In genomic region chr1:64448090-64448489, GRCm38 (mm10) we compare ENCODE assay signal across 9 mouse cellular contexts.
DNase-seq lines count a peak whose midpoint lies in the region; ATAC-seq and TF ChIP-seq lines count a peak whose summit lies in the region.
"Had no signal": no experiment of that assay in that cellular context is flagged by ENCODE, and none has a peak within 500 bp of the region (broad histone marks: within the 10 kb centered on the region; RNA-seq: fewer than 3 reads in every experiment).

No protein-coding gene starts in this region.

- peak overlapping the region; percentile 58 for H3K27ac ChIP-seq in layer of hippocampus, adult 2 months
- H3K27ac ChIP-seq: macrophage had no signal

- peak; percentile 75 for ATAC-seq in megakaryocyte, adult 5-6 weeks (ENCODE audit: poor library complexity, severe bottlenecking)

- H3K27me3 ChIP-seq in splenic B cell, adult 2 months (ENCODE audit: control insufficient read depth, insufficient read depth, low read length, poor library complexity, severe bottlenecking) = no peaks in the 10 kb centered on the region

- TF ChIP-seq CTCF in layer of hippocampus, adult 2 months (conservative IDR thresholded peaks at IDR 0.05) = peak; percentile 93

- intact Hi-C loops in heart, postnatal 25 days (cut with DNase I) = loop anchor here (2.0 to 5.0 kb wide), 5 partner anchors 226 to 789 kb away; no protein-coding TSS in a partner anchor

- no peaks in the 10 kb centered on the region for H3K36me3 ChIP-seq in splenic B cell, adult 2 months (ENCODE audit: control insufficient read depth, insufficient read depth, low read length, poor library complexity, severe bottlenecking)

- H3K4me3 ChIP-seq in layer of hippocampus, adult 2 months = no peak overlapping the region

- peak; percentile 74 for DNase-seq in heart, adult 8-10 months (ENCODE audit: low spot score)
- no peak for DNase-seq in heart, postnatal 25 days (ENCODE audit: low spot score)
- DNase-seq in CD4-positive, CD25-positive, alpha-beta regulatory T cell, adult 2 months (ENCODE audit: low read depth, low spot score) = peak; percentile 85
- DNase-seq in brain, adult 2 months (ENCODE audit: low read depth, low spot score) = peak; percentile 89
- peak; percentile 33 for DNase-seq in fibroblast of lung, adult 2 months (ENCODE audit: low read depth)
- DNase-seq in layer of hippocampus, adult 2 months (ENCODE audit: low spot score in 2 of 2) = peak; percentile 58 to 85
- peak; percentile 83 for DNase-seq in splenic B cell, adult 2 months (ENCODE audit: low read depth, low spot score)
